Mouse (Mus musculus): ENCODE data around the gene Ipo9. TPM values are rescaled to one million over a fixed set of nuclear protein-coding genes. Genes with fewer than 3 reads are reported as not detected.

The Ipo9 gene
- polyA plus RNA-seq, 1 experiment from 2014 or later, result 80.2 TPM

DNA sequence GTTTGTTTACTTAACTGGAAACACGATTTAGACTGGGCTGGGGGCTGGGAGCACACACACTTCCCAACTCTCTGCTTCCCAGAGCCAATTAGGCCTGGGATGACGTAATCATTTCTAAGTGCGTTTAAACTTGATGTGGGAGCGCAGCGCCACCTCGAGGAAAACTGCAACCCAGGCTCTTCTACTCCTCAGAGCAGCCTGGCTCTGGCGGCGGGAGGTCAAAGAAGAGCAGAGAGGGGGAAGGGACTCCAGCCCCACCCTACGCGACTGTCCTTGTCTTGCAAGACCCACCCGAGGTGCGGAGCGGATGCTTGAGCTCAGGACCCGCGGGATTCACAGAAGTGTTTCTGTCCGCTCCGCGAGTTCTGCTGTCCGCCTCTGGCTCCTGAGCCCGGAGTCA is 62.1 kb downstream of the Ipo9 start:
- H3K27ac ChIP-seq (replicated peaks), result no peak overlapping the region
- H3K9me3 ChIP-seq, result no peaks in the 10 kb centered on the region
- ATAC-seq (ENCODE audit: extremely low read depth, insufficient number of reproducible peaks, low FRiP score, low TSS enrichment), result peak; percentile 33; the same call in 1 of the 2 replicates
- H3K4me2 ChIP-seq, result peak overlapping the region; percentile 96
- H3K27me3 ChIP-seq (replicated peaks), result peaks cover 26% of the 10 kb centered on the region
- under 1% methylated on average over 20 of the region's 20 CpGs for WGBS
- peaks cover 40% of the 10 kb centered on the region for H3K4me1 ChIP-seq
- H3K4me3 ChIP-seq, result peak overlapping the region; percentile 54
- H3K9ac ChIP-seq, result peak overlapping the region; percentile 82
- H3K36me3 ChIP-seq, result no peaks in the 10 kb centered on the region

DNA sequence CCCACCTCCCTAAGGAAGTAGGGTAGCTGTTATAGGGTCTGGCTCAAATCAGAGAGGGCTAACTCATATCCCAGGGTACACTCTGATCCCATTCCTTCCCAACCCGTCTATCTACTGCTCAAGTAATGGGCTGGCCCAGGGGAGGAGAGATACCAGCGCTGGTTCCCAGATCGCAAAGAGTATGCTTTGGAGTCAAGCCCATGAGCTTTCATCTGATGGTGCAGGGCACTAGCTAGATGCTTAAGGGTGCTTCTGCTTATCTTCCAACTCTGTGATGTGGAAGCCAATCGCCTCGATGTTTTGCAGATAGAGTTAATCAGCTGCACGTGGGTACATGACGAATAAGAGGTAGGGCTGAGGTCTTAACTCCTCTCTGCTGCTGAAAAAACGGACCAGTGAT is 62.7 kb downstream of the Ipo9 start:
- no peaks in the 10 kb centered on the region for H3K36me3 ChIP-seq
- H3K4me1 ChIP-seq, result peaks cover 34% of the 10 kb centered on the region
- 41% methylated on average over 8 of the region's 8 CpGs for WGBS
- H3K4me2 ChIP-seq, result no peak overlapping the region
- ATAC-seq (ENCODE audit: extremely low read depth, insufficient number of reproducible peaks, low FRiP score, low TSS enrichment), result no peak
- no peaks in the 10 kb centered on the region for H3K9me3 ChIP-seq
- no peak overlapping the region for H3K27ac ChIP-seq (replicated peaks)
- H3K4me3 ChIP-seq, result no peak overlapping the region
- H3K9ac ChIP-seq, result no peak overlapping the region
- peaks cover 26% of the 10 kb centered on the region for H3K27me3 ChIP-seq (replicated peaks)

DNA sequence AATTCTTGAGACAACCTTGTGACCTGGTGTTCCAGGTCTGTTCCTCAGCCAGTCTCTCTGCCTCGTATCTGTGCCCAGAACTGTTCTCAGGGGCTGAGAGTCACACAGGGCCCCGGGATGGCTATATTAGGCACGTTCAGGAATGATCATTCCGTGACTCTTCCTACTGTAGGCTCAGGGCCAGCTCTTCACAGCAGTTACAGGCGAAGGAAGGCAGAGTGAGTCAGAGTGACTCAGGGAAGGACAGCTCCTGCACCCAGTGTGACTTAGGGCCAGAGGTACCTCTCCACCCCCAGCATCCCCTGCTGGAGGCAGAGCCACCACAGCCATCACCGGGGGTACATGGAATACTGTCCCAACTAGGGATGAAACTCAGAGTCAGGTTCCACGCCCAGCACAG is 63.3 kb downstream of the Ipo9 start:
- 45% methylated on average over 7 of the region's 7 CpGs for WGBS
- Histone ChIP-seq H3K27me3 (replicated peaks) (peaks cover 26% of the 10 kb centered on the region), H3K9me3 (no peaks in the 10 kb centered on the region), H3K4me1 (peaks cover 31% of the 10 kb centered on the region), H3K4me2 (no peak overlapping the region), H3K36me3 (no peaks in the 10 kb centered on the region), H3K27ac (replicated peaks) (no peak overlapping the region), H3K4me3 (no peak overlapping the region), H3K9ac (0 out of 2 replicates have a peak overlapping the region, but pooled peaks have one; percentile 30)
- no peak for ATAC-seq (ENCODE audit: extremely low read depth, insufficient number of reproducible peaks, low FRiP score, low TSS enrichment)

GRCm38 (mm10) chr1:135366380-135366779 is 63.9 kb downstream of the Ipo9 start:
- H3K4me3 ChIP-seq, result no peak overlapping the region
- H3K9me3 ChIP-seq, result no peaks in the 10 kb centered on the region
- no peaks in the 10 kb centered on the region for H3K36me3 ChIP-seq
- no peak overlapping the region for H3K4me2 ChIP-seq
- no peak overlapping the region for H3K9ac ChIP-seq
- ATAC-seq (ENCODE audit: extremely low read depth, insufficient number of reproducible peaks, low FRiP score, low TSS enrichment), result no peak
- H3K27ac ChIP-seq (replicated peaks), result no peak overlapping the region
- peaks cover 26% of the 10 kb centered on the region for H3K27me3 ChIP-seq (replicated peaks)
- peaks cover 30% of the 10 kb centered on the region for H3K4me1 ChIP-seq

- no peak for ATAC-seq (ENCODE audit: extremely low read depth, insufficient number of reproducible peaks, low FRiP score, low TSS enrichment)
- H3K27me3 ChIP-seq (replicated peaks), result peaks cover 10% of the 10 kb centered on the region; the same call in 1 of the 2 replicates
- WGBS, result 68% methylated on average over 8 of the region's 8 CpGs
These were observed 66.9 kb downstream of the Ipo9 start for GRCm38 (mm10) chr1:135363446-135363845.

GRCm38 (mm10) chr1:135362115-135362514 is 68.2 kb downstream of the Ipo9 start:
- H3K4me2 ChIP-seq, result no peak overlapping the region
- no peaks in the 10 kb centered on the region for H3K9me3 ChIP-seq
- no peak overlapping the region for H3K9ac ChIP-seq
- peaks cover 9% of the 10 kb centered on the region; the same call in 1 of the 2 replicates for H3K27me3 ChIP-seq (replicated peaks)
- H3K4me3 ChIP-seq, result no peak overlapping the region
- no peak for ATAC-seq (ENCODE audit: extremely low read depth, insufficient number of reproducible peaks, low FRiP score, low TSS enrichment)
- H3K27ac ChIP-seq (replicated peaks), result no peak overlapping the region
- H3K4me1 ChIP-seq, result peaks cover 18% of the 10 kb centered on the region
- no peaks in the 10 kb centered on the region for H3K36me3 ChIP-seq

More at GRCm38 (mm10) chr1:135363446-135363845, 66.9 kb downstream of the Ipo9 start:
- Histone ChIP-seq H3K4me2 (no peak overlapping the region), H3K4me3 (no peak overlapping the region), H3K36me3 (no peaks in the 10 kb centered on the region), H3K9ac (no peak overlapping the region), H3K27ac (replicated peaks) (no peak overlapping the region), H3K4me1 (peaks cover 19% of the 10 kb centered on the region), H3K9me3 (no peaks in the 10 kb centered on the region)

- no peak overlapping the region for H3K9ac ChIP-seq
- 84% methylated on average over 4 of the region's 4 CpGs for WGBS
- ATAC-seq (ENCODE audit: extremely low read depth, insufficient number of reproducible peaks, low FRiP score, low TSS enrichment), result no peak
These were observed 68.8 kb downstream of the Ipo9 start for GRCm38 (mm10) chr1:135361491-135361890.

DNA sequence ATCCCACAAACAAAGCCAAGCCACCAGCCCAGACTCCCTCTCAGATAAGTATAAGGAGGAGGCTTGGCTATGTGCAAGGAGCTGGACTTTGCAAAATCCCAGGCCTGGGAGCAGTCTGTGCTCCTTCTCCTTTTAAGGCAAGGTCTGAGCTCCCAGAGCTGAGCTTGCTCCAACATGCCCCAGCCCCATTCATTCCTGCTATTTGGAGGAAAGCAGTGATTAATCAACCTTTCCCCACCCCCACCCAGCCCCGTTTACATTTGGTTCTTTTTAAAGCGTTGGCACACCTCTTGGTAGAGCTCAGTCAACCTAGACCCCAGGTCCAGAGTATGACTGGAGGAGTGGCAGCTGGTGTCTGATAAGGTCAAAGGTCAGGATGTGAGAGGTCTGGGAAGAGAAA is 71.2 kb downstream of the Ipo9 start:
- no peaks in the 10 kb centered on the region for H3K9me3 ChIP-seq
- WGBS, result 21% methylated on average over 2 of the region's 2 CpGs
- H3K27ac ChIP-seq (replicated peaks), result peak overlapping the region; percentile 57; the same call in 1 of the 2 replicates
- no peak overlapping the region for H3K9ac ChIP-seq
- H3K27me3 ChIP-seq (replicated peaks), result no peaks in the 10 kb centered on the region
- peaks cover 13% of the 10 kb centered on the region for H3K4me1 ChIP-seq
- no peak overlapping the region for H3K4me2 ChIP-seq
- H3K36me3 ChIP-seq, result no peaks in the 10 kb centered on the region
- no peak overlapping the region for H3K4me3 ChIP-seq
- no peak for ATAC-seq (ENCODE audit: extremely low read depth, insufficient number of reproducible peaks, low FRiP score, low TSS enrichment)

More at GRCm38 (mm10) chr1:135361491-135361890, 68.8 kb downstream of the Ipo9 start:
- no peak overlapping the region for H3K4me3 ChIP-seq
- H3K27me3 ChIP-seq (replicated peaks), result peaks cover 7% of the 10 kb centered on the region; the same call in 1 of the 2 replicates
- no peak overlapping the region for H3K4me2 ChIP-seq
- H3K36me3 ChIP-seq, result no peaks in the 10 kb centered on the region
- peaks cover 13% of the 10 kb centered on the region for H3K4me1 ChIP-seq
- no peaks in the 10 kb centered on the region for H3K9me3 ChIP-seq
- no peak overlapping the region for H3K27ac ChIP-seq (replicated peaks)

DNA sequence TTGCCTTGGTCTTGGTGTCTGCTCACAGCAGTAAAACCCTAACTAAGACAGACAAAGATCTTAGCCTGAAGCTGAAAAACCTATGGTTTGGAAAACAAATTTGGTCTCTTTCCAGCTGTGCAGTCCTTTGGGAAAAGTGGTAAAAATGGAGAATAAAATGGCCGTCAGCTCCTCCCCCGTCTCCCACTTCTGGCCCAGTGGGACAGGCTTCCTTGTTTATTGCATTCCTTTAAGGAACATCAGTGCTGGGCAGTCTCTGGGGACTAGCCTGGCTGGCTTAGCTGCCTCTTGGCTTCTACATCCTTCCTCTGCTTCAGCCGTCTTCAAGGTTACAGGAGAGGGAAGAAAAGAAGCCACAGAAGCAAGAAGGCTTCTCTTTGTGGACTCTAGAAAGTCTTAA is 78.3 kb downstream of the Ipo9 start:
- no peak overlapping the region for H3K4me2 ChIP-seq
- H3K27ac ChIP-seq (replicated peaks), result no peak overlapping the region
- H3K9me3 ChIP-seq, result no peaks in the 10 kb centered on the region
- no peak overlapping the region for H3K4me3 ChIP-seq
- ATAC-seq (ENCODE audit: extremely low read depth, insufficient number of reproducible peaks, low FRiP score, low TSS enrichment), result no peak
- H3K36me3 ChIP-seq, result no peaks in the 10 kb centered on the region
- peaks cover 14% of the 10 kb centered on the region for H3K4me1 ChIP-seq
- H3K27me3 ChIP-seq (replicated peaks), result no peaks in the 10 kb centered on the region
- 72% methylated on average over 3 of the region's 3 CpGs for whole genome bisulfite sequencing
- H3K9ac ChIP-seq, result no peak overlapping the region

DNA sequence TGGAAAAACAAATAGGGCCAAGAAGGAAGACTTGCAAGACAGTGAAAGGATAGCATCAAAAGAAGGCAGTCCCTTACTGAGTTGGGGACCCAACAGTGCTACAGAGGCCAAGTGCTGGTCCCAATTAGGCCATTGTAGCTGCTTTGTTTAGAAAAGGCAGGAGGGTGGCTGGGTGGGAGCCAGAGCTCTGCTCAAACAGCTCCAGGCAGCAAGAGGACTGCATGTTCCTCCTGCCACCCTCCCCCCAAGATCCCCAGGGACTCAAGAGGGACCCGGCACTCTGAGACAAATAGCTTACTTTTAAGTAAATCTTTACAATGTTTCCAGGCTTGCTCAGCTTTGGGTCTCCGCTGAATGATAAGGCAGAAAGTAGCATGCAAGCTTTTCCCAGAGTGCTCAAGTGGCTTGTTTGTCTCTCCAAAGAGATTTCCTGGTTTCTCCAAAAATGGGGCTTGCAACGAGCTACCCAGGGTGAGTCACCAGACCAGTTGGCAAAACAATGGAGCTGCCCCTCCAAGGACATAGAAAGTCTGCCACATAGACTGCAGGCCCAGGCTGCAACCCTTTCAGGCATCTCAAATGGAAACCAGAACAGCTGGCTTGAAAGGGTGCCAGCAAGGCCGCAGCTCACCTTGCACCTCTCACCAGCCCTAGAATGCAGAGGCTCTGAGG is 82.7 kb downstream of the Ipo9 start:
- Histone ChIP-seq H3K4me1 (peaks cover 17% of the 10 kb centered on the region), H3K27ac (replicated peaks) (peak overlapping the region; percentile 26), H3K27me3 (replicated peaks) (no peaks in the 10 kb centered on the region), H3K9ac (no peak overlapping the region), H3K4me3 (no peak overlapping the region), H3K36me3 (no peaks in the 10 kb centered on the region), H3K9me3 (no peaks in the 10 kb centered on the region), H3K4me2 (no peak overlapping the region)
- ATAC-seq (ENCODE audit: extremely low read depth, insufficient number of reproducible peaks, low FRiP score, low TSS enrichment), result no peak
- 28% methylated on average over 4 of the region's 4 CpGs for WGBS

- Histone ChIP-seq H3K27me3 (replicated peaks) (no peaks in the 10 kb centered on the region), H3K27ac (replicated peaks) (peak overlapping the region; percentile 26), H3K4me2 (no peak overlapping the region), H3K4me3 (no peak overlapping the region), H3K9me3 (no peaks in the 10 kb centered on the region), H3K4me1 (peaks cover 17% of the 10 kb centered on the region), H3K9ac (no peak overlapping the region), H3K36me3 (no peaks in the 10 kb centered on the region)
- 45% methylated on average over 3 of the region's 3 CpGs for WGBS
- ATAC-seq (ENCODE audit: extremely low read depth, insufficient number of reproducible peaks, low FRiP score, low TSS enrichment), result no peak
These were observed 83.4 kb downstream of the Ipo9 start for GRCm38 (mm10) chr1:135346891-135347290.

GRCm38 (mm10) chr1:135344026-135344425 is 86.3 kb downstream of the Ipo9 start:
- Histone ChIP-seq H3K4me3 (no peak overlapping the region), H3K27me3 (replicated peaks) (no peaks in the 10 kb centered on the region), H3K27ac (replicated peaks) (no peak overlapping the region), H3K9me3 (no peaks in the 10 kb centered on the region), H3K4me1 (peaks cover 17% of the 10 kb centered on the region), H3K36me3 (no peaks in the 10 kb centered on the region), H3K4me2 (no peak overlapping the region), H3K9ac (no peak overlapping the region)
- ATAC-seq (ENCODE audit: extremely low read depth, insufficient number of reproducible peaks, low FRiP score, low TSS enrichment), result no peak
- WGBS, result 58% methylated on average over 4 of the region's 4 CpGs

All from heart, embryonic 13.5 days (tissue).